Mouse (Mus musculus) embryonic facial prominence, embryonic 12.5 days (tissue): ENCODE results near the gene Wdr66. TPM values are rescaled to one million over a fixed set of nuclear protein-coding genes. Genes with fewer than 3 reads are reported as not detected.

Experiments
- ATAC-seq: fragments of 200-750 bp; cut with Nextera tagmentation; 2 replicates; pipeline ENCODE4 v1.8.0; 2017; ENCODE audit not compliant: insufficient number of reproducible peaks, insufficient read depth, low FRiP score, low TSS enrichment
- H3K27ac ChIP-seq: fragments of 300-500 bp; sonication (generic); 2 replicates; pipeline ENCODE4 v1.5.1; 2016; ENCODE audit warnings: mild to moderate bottlenecking
- H3K27me3 ChIP-seq: fragments of 300-500 bp; sonication (generic); 2 replicates; pipeline ENCODE4 v1.6.1; 2016; ENCODE audit warnings: mild to moderate bottlenecking, moderate library complexity
- H3K36me3 ChIP-seq: fragments of 300-500 bp; sonication (generic); 2 replicates; pipeline ENCODE4 v1.6.1; 2016; ENCODE audit warnings: mild to moderate bottlenecking
- H3K4me1 ChIP-seq: fragments of 300-500 bp; sonication (generic); 2 replicates; pipeline ENCODE4 v1.6.1; 2016
- H3K4me2 ChIP-seq: fragments of 300-500 bp; sonication (generic); replicated peaks from 2 replicates; pipeline ENCODE4 v1.6.1; 2016; ENCODE audit warnings: mild to moderate bottlenecking, moderate library complexity
- H3K4me3 ChIP-seq: fragments of 300-500 bp; sonication (generic); 2 replicates; pipeline ENCODE4 v1.5.1; 2016; ENCODE audit warnings: mild to moderate bottlenecking
- H3K9ac ChIP-seq: fragments of 300-500 bp; sonication (generic); 2 replicates; pipeline ENCODE4 v1.6.1; 2016; ENCODE audit warnings: mild to moderate bottlenecking, moderate library complexity
- H3K9me3 ChIP-seq: fragments of 300-500 bp; sonication (generic); 2 replicates; pipeline ENCODE4 v1.6.1; 2016; ENCODE audit warnings: mild to moderate bottlenecking, moderate library complexity
- WGBS: fragments of 180-500 bp; shearing (Covaris S2); methylation state at CpG from one replicate; pipeline ENCODE4 v1.1.7; 2016; 5-methylcytosine and 5-hydroxymethylcytosine counted together
- polyA plus RNA-seq: library from polyadenylated mRNA; unstranded; fragments of >200 nt; fragmentation: Nextera tagmentation; extraction: Ambion mirVana; gene quantifications from 2 replicates; pipeline ENCODE4 v1.2.1, GENCODE M21; 2016

Wdr66 gene
- polyA plus RNA-seq, 1 experiment from 2014 or later, result 5.6 TPM

DNA sequence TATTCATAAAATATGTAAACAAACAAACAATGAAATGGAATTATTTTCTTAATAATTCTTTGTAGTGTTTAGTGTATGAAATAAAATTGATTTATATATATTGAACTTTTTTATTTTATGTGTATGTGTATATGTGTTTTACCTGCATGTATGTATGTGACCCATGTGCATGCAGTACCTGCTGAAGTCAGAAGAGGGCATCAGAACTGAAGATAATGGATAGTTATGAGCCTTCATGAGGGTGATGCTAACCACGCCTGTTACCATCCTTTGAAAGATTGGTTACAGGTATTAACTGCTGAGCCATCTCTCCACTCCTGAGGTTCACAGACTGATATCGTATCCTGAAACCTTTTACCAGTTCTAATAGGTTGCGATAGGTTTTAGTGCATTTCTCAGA, 68.2 kb downstream of the Wdr66 start:
- H3K27me3 ChIP-seq, result no peaks in the 10 kb centered on the region
- WGBS, result 96% methylated on average over 3 of the region's 3 CpGs
- no peak overlapping the region for H3K4me3 ChIP-seq
- ATAC-seq, result no peak
- no peaks in the 10 kb centered on the region for H3K9me3 ChIP-seq
- no peak overlapping the region for H3K27ac ChIP-seq
- peaks cover 27% of the 10 kb centered on the region for H3K4me1 ChIP-seq
- no peak overlapping the region for H3K4me2 ChIP-seq
- H3K9ac ChIP-seq, result no peak overlapping the region
- no peaks in the 10 kb centered on the region for H3K36me3 ChIP-seq

DNA sequence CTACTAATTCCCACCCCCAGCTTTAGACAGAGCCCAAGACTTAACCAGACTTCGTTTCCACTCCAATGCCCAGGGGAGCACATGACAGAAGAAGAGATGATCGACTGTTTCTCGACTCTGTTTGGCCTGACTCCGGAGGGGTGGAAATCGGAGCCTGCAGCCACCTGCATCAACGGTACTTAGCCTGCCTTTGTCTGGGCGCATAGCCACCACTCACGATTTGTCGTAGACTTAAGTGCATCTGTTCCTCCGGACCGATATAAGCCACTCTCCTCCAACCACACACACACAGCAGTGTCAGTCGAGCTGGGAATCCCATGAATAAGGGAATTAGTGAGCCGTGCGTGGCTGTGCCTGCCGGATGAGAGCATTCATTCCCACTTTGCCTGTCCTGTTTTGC, 72.3 kb downstream of the Wdr66 start:
- 18% methylated on average over 15 of the region's 15 CpGs for WGBS
- no peaks in the 10 kb centered on the region for H3K27me3 ChIP-seq
- H3K9ac ChIP-seq, result no peak overlapping the region
- H3K36me3 ChIP-seq, result no peaks in the 10 kb centered on the region
- H3K4me1 ChIP-seq, result peaks cover 21% of the 10 kb centered on the region
- 0 out of 2 replicates have a peak, but pooled peaks have one; percentile 38 for ATAC-seq
- H3K4me3 ChIP-seq, result no peak overlapping the region
- H3K9me3 ChIP-seq, result no peaks in the 10 kb centered on the region
- no peak overlapping the region for H3K4me2 ChIP-seq
- H3K27ac ChIP-seq, result peak overlapping the region; percentile 57

DNA sequence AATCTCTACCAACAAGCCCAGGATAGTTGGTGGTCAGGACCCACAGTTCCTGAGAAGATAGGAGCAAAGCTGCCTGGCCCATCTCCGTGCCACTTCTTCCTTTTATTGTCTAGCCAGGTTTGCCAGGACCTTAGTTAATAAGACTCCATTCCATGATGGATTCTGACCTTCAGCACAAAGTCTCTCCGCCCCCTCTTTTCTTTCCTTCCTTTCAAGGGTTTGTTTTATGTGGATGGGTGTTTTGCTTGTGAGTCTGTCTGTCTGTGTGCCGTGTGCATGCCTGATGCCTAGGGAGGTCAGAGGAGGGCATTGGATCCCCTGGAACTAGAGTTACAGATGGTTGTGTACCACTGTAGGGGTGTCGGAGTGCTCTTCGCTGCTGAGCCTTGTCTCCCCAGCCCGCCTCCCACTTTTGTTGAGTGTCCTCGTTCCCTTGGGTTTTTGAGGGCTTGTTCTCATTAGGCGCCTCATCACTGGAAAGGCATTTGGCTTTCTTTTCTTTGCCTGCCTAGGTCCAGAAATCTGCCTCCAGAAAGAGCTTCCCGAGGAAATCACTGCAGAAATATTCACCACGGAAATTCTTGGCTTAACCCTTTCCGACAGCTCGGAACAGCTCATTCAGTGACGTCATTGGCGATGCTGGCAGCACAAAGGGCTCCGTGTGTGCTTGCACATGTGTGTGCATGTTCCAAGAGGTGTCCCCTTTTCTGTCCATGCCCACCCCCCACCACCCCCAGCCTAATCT, 74.3 kb downstream of the Wdr66 start:
- H3K4me2 ChIP-seq, result no peak overlapping the region
- H3K27me3 ChIP-seq, result no peaks in the 10 kb centered on the region
- H3K27ac ChIP-seq, result peak overlapping the region; percentile 63; the same call in 1 of the 2 replicates
- WGBS, result 56% methylated on average over 15 of the region's 15 CpGs
- no peak overlapping the region for H3K9ac ChIP-seq
- no peak overlapping the region for H3K4me3 ChIP-seq
- H3K9me3 ChIP-seq, result no peaks in the 10 kb centered on the region
- no peaks in the 10 kb centered on the region for H3K36me3 ChIP-seq
- peaks cover 21% of the 10 kb centered on the region for H3K4me1 ChIP-seq
- ATAC-seq, result no peak

DNA sequence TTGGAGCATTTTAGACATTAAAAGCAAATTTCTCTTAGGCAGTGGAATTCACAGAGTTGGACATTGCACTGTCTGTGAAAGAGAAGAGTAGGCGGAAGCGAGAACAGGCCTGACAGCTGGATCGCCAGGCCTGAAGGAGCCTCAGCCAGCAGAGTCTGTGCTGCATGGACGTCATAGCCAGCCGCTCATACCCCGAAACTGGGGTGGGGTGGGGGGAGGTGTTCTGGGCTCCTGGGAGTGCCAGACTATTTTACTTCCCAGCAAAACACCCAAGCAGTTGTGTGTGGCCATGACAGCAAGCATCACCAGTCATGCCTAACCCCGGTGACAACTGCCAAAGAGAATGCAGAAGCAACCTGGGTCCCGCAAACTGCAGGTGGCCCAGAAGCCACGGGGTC, 74.8 kb downstream of the Wdr66 start:
- ATAC-seq, result no peak
- peak overlapping the region; percentile 63; the same call in 1 of the 2 replicates for H3K27ac ChIP-seq
- WGBS, result 79% methylated on average over 9 of the region's 9 CpGs

GRCm38 (mm10) chr5:123327686-123328085, 75.8 kb downstream of the Wdr66 start:
- no peak overlapping the region for H3K9ac ChIP-seq
- H3K4me3 ChIP-seq, result no peak overlapping the region
- peaks cover 21% of the 10 kb centered on the region for H3K4me1 ChIP-seq
- no peak for ATAC-seq
- no peaks in the 10 kb centered on the region for H3K36me3 ChIP-seq
- WGBS, result 84% methylated on average over 8 of the region's 8 CpGs
- no peak overlapping the region for H3K4me2 ChIP-seq
- no peaks in the 10 kb centered on the region for H3K27me3 ChIP-seq
- no peak overlapping the region for H3K27ac ChIP-seq
- H3K9me3 ChIP-seq, result no peaks in the 10 kb centered on the region

More for the DNA sequence above, 74.8 kb downstream of the Wdr66 start:
- Histone ChIP-seq H3K4me1 (peaks cover 21% of the 10 kb centered on the region), H3K36me3 (no peaks in the 10 kb centered on the region), H3K27me3 (no peaks in the 10 kb centered on the region), H3K9ac (no peak overlapping the region), H3K4me3 (no peak overlapping the region), H3K9me3 (no peaks in the 10 kb centered on the region), H3K4me2 (no peak overlapping the region)

DNA sequence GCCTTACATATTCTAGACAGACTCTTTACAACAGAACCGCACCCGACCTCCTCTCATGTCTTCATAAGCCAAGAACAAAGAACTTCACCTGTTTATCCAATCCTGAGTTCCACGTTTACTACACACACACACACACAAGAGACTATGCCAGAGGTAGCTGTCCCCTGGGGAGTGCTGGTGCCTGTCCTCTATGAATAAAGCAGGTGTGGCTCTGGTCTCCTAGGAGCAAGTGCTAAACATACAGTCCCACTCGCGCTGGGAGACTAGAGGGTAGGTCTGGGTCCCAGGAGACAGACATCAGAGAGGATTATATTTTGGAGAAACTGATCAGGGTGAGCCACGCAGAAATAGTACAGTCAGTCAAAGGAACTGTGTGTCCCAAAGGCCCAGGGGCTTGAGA, 81.7 kb downstream of the Wdr66 start:
- no peak overlapping the region for H3K4me3 ChIP-seq
- no peaks in the 10 kb centered on the region for H3K9me3 ChIP-seq
- WGBS, result 82% methylated on average over 6 of the region's 6 CpGs
- H3K4me2 ChIP-seq, result no peak overlapping the region
- no peak for ATAC-seq
- no peaks in the 10 kb centered on the region for H3K4me1 ChIP-seq
- H3K9ac ChIP-seq, result no peak overlapping the region
- no peak overlapping the region for H3K27ac ChIP-seq
- H3K36me3 ChIP-seq, result no peaks in the 10 kb centered on the region
- no peaks in the 10 kb centered on the region for H3K27me3 ChIP-seq

DNA sequence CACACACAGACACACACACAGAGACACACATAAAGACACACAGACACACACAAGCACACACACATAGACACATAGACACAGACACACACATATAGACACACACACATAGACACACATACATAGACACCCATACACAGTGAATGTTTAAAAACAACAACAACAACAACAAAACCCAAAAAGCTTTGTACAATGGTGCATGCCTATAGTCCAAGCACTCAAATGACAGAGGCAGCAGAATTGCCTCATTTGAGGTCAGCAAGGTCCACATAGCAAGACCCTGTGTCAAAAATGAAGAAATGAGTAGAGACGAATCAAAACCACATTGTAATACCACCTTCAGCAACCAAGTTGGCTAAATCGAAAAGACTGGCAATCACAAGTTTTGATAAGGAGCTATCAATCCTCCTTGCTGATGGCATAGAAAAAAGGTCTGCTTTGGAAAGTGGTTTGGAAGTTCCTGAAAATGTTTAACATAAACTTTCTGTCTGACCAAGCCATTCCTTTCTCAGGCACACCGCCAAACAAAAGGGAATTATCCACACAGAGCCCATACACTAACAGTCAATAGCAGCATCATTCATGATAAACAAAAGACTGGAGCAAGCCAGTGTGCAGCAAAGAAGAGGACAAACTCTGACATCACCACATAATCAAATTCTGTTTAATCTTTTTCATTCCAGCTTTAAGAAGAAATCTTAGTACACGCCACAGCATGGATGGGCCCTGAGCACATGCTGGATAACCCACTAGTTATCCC, 84.5 kb downstream of the Wdr66 start:
- WGBS, result 80% methylated on average over 4 of the region's 4 CpGs
- ATAC-seq, result no peak

DNA sequence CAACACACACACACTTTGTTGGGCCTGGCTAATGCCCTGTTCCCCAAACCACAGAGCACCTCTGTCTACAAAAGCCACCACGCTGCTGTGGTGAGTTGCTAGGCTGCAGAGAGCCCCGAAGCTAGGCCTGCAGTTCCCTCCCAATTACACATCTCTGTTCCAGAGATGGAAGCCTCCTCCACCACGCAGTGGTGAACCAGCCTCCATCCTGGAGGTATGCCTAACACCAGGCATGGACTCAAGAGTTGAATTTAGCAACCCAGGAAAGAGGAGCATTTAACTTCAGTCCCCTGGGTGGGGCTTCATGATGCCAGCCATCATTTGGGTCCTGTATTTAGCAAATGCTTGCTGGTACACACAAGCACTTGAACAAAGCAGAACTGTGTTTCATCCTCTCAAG, 86.6 kb downstream of the Wdr66 start:
- ATAC-seq, result no peak
- no peaks in the 10 kb centered on the region for H3K9me3 ChIP-seq
- H3K4me2 ChIP-seq, result no peak overlapping the region
- H3K9ac ChIP-seq, result no peak overlapping the region
- peaks cover 3% of the 10 kb centered on the region; the same call in 1 of the 2 replicates for H3K4me1 ChIP-seq
- no peaks in the 10 kb centered on the region for H3K36me3 ChIP-seq
- WGBS, result 67% methylated on average over 3 of the region's 3 CpGs
- no peak overlapping the region for H3K27ac ChIP-seq
- H3K4me3 ChIP-seq, result no peak overlapping the region
- H3K27me3 ChIP-seq, result no peaks in the 10 kb centered on the region

More for the DNA sequence above, 84.5 kb downstream of the Wdr66 start:
- Histone ChIP-seq H3K36me3 (no peaks in the 10 kb centered on the region), H3K27me3 (no peaks in the 10 kb centered on the region), H3K4me2 (no peak overlapping the region), H3K9ac (no peak overlapping the region), H3K9me3 (no peaks in the 10 kb centered on the region), H3K4me3 (no peak overlapping the region), H3K27ac (no peak overlapping the region), H3K4me1 (no peaks in the 10 kb centered on the region)

- Histone ChIP-seq H3K9me3 (no peaks in the 10 kb centered on the region), H3K4me2 (peak within 1 kb of the TSS; percentile 84), H3K27ac (peak within 1 kb of the TSS; percentile 99), H3K36me3 (peaks cover 2% of the 10 kb centered on the region; the same call in 1 of the 2 replicates), H3K4me1 (peaks cover 24% of the 10 kb centered on the region), H3K4me3 (peak within 1 kb of the TSS; percentile 85), H3K27me3 (no peaks in the 10 kb centered on the region), H3K9ac (peak within 1 kb of the TSS; percentile 94)
- under 1% methylated on average over 55 of the region's 69 CpGs for WGBS
- ATAC-seq, result peak; percentile 80
Measured at GRCm38 (mm10) chr5:123343707-123344627, 92.1 kb downstream of the Wdr66 start, which contains the start of gene Bcl7a. TSS of gene Bcl7a (plus strand) at chr5:123343834.

- Histone ChIP-seq H3K27me3 (no peaks in the 10 kb centered on the region), H3K9ac (peak overlapping the region; percentile 94), H3K27ac (peak overlapping the region; percentile 99), H3K4me2 (peak overlapping the region; percentile 84), H3K36me3 (peaks cover 2% of the 10 kb centered on the region; the same call in 1 of the 2 replicates), H3K9me3 (no peaks in the 10 kb centered on the region), H3K4me3 (peak overlapping the region; percentile 85), H3K4me1 (peaks cover 24% of the 10 kb centered on the region)
- ATAC-seq, result no peak; the same call in 1 of the 2 replicates
- under 1% methylated on average over 44 of the region's 51 CpGs for WGBS
Measured at GRCm38 (mm10) chr5:123344628-123344962, 92.7 kb downstream of the Wdr66 start.
